ENCODE assay signal across 7 mouse cellular contexts in the genomic region with DNA sequence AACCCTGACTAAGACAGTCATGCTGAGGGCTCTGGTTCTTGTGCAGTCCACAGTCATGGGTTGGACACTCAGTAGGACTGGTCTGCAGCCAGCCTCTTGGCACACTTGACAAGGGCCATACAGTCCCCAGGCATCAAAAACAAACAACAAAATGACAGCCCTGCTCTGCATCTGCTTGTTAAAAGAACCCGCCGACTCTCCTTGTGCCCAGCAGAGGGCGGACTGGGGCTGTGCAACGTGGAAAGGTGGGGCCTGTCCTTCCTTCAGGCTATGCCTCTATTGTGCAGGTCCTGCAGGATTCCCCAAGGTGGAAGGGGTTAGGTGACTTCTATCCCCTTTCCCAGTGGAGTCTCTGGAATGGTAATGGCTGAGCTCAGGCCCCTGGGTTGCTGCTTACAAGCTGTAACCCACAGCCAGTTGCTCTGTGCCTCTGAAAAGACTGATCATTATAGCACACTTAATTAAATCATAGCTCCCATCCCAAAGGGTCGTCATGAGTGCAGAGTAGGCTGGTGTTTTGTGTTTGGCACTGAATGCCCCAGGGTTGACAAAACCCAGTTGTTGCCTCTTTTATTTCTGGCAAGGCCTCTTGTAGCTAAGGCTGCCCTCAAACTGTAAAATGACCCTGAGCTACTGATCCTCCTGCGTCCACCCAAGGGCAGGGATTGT. TPM values are rescaled to one million over a fixed set of nuclear protein-coding genes. Genes with fewer than 3 reads are reported as not detected.
DNase-seq lines count a peak whose midpoint lies in the region; ATAC-seq and TF ChIP-seq lines count a peak whose summit lies in the region.
"Not testable (repeated sequence)": the region's sequence is repeated elsewhere in the genome, so short reads cannot be mapped to it uniquely, and the experiment has no call there.

No protein-coding gene starts in this region.

- 26% methylated on average over 6 of the region's 6 CpGs for WGBS in midbrain, embryonic 11.5 days

- H3K9me3 ChIP-seq in midbrain, embryonic 11.5 days (ENCODE audit: control insufficient read depth, low read length), result not testable (repeated sequence)

- H3K4me1 ChIP-seq in cortical plate, adult 2 months (ENCODE audit: control insufficient read depth, insufficient read depth, low read length); midbrain, embryonic 11.5 days (ENCODE audit: control insufficient read depth, insufficient read depth, low read length): not testable (repeated sequence)

- not testable (repeated sequence) for H3K27me3 ChIP-seq in midbrain, embryonic 11.5 days (ENCODE audit: control insufficient read depth, insufficient read depth, low read length)

- DNase-seq in gastrocnemius, postnatal 14 days, result peak; percentile 59
- peak; percentile 42 for DNase-seq in kidney, adult 11 months
- peak; percentile 51 to 52 for DNase-seq in left cerebral cortex, postnatal 36 days (ENCODE audit: low spot score in 2 of 2)
- DNase-seq in midbrain, embryonic 11.5 days (ENCODE audit: low spot score, missing footprints), result peak; percentile 87
- peak; percentile 18 for DNase-seq in skeletal muscle tissue, adult 2 months (ENCODE audit: low read depth, low spot score)

- TF ChIP-seq CTCF in cortical plate, adult 2 months (IDR thresholded peaks at IDR 0.05; ENCODE audit: extremely low read depth, insufficient read depth, low read length), result peak; percentile 67

- not testable (repeated sequence) for H3K4me2 ChIP-seq in midbrain, embryonic 11.5 days

- intact Hi-C loops in gastrocnemius, postnatal 14 days (cut with DNase I; ENCODE audit: low total_unique reads), result not testable (repeated sequence)
- intact Hi-C loops in left cerebral cortex, postnatal 36 days (cut with DNase I), result loop anchor here (5.0 kb wide), 1 partner anchor 78 kb away; no protein-coding TSS in a partner anchor

- peak; percentile 53 for ATAC-seq in activated CD4-positive, CD25-positive, alpha-beta regulatory T cell, adult 4 months
- peak; percentile 43 for ATAC-seq in midbrain, embryonic 11.5 days (ENCODE audit: low FRiP score)

- H3K4me3 ChIP-seq in cortical plate, adult 2 months (ENCODE audit: insufficient read depth, low read length); midbrain, embryonic 11.5 days (ENCODE audit: low read depth, low read length): not testable (repeated sequence)

- H3K9ac ChIP-seq in midbrain, embryonic 11.5 days (ENCODE audit: low read length), result not testable (repeated sequence)

- TF ChIP-seq POLR2A in cortical plate, adult 2 months (IDR thresholded peaks at IDR 0.05; ENCODE audit: extremely low read depth, insufficient read depth, low read length), result not testable (repeated sequence)

- not testable (repeated sequence) for H3K36me3 ChIP-seq in midbrain, embryonic 11.5 days (ENCODE audit: control insufficient read depth, insufficient read depth, low read length)

- H3K27ac ChIP-seq in cortical plate, adult 2 months (ENCODE audit: insufficient read depth, low read length); midbrain, embryonic 11.5 days (ENCODE audit: low read depth, low read length): not testable (repeated sequence)

RNA-seq across cellular contexts. Expression of gene Spr, which starts 21.7 kb away (rescaled TPM):
- 10 to 100 TPM; 24.0 to 31.0 TPM for polyA plus RNA-seq in activated CD4-positive, CD25-positive, alpha-beta regulatory T cell, adult 4 months (2017; shearing (Covaris generic))
- 15.3 and 18.5 TPM in 2 replicates for polyA plus RNA-seq in cortical plate, adult 2 months (2012; rRNA removed)
- 10 to 100 TPM; 28.0 to 28.1 TPM for total RNA-seq in gastrocnemius, postnatal 14 days (2021)
- 10 to 100 TPM; 38.4 to 48.6 TPM for total RNA-seq in left cerebral cortex, postnatal 36 days (2021)
- 41.1 and 45.5 TPM in 2 replicates for polyA plus RNA-seq in midbrain, embryonic 11.5 days (2014; fragmentation: Nextera tagmentation; extraction: Ambion mirVana)

RNA-seq across cellular contexts. Expression of gene Emx1, which starts 28.0 kb away (rescaled TPM):
- not detected for polyA plus RNA-seq in activated CD4-positive, CD25-positive, alpha-beta regulatory T cell, adult 4 months (2017; shearing (Covaris generic))
- 46.4 and 51.2 TPM in 2 replicates for polyA plus RNA-seq in cortical plate, adult 2 months (2012; rRNA removed)
- total RNA-seq in gastrocnemius, postnatal 14 days (2021), result not detected
- total RNA-seq in left cerebral cortex, postnatal 36 days (2021), result 10 to 100 TPM; 34.2 to 45.2 TPM
- polyA plus RNA-seq in midbrain, embryonic 11.5 days (2014; fragmentation: Nextera tagmentation; extraction: Ambion mirVana), result 2.7 and 3.6 TPM in 2 replicates

Comparison
In these comparisons a context has a peak if more than half of its experiments do, and no peak if none do; other contexts are left out.
1. DNase-seq: peak in every context shown above with its lines; median percentile 87 in midbrain, embryonic 11.5 days; 59 in gastrocnemius, postnatal 14 days; 52 in left cerebral cortex, postnatal 36 days; 42 in kidney, adult 11 months; 18 in skeletal muscle tissue, adult 2 months.
2. RNA of gene Emx1, which starts 28.0 kb away (polyA plus RNA-seq): 46.4 to 51.2 TPM in cortical plate, adult 2 months; 2.7 to 3.6 TPM in midbrain, embryonic 11.5 days and not detected in activated CD4-positive, CD25-positive, alpha-beta regulatory T cell, adult 4 months; every median in the first group is over 10 times any median in the second.